Mouse (Mus musculus) lung, embryonic 15.5 days (tissue): ENCODE data around the gene Vmn1r124. TPM values are rescaled to one million over a fixed set of nuclear protein-coding genes. Genes with fewer than 3 reads are reported as not detected.
"Not testable (repeated sequence)": the region's sequence is repeated elsewhere in the genome, so short reads cannot be mapped to it uniquely, and the experiment has no call there.

ENCODE experiments used
- ATAC-seq: fragments of 200-750 bp; cut with Nextera tagmentation; 2 replicates; pipeline ENCODE4 v1.8.0; 2017; ENCODE audit warnings: moderate number of reproducible peaks, borderline replicate concordance; ENCODE audit not compliant: low FRiP score, low TSS enrichment; ENCODE audit errors: extremely low read depth
- H3K27ac ChIP-seq: fragments of 300-500 bp; sonication (generic); 2 replicates; pipeline ENCODE4 v1.5.1; 2015; ENCODE audit warnings: moderate library complexity, mild to moderate bottlenecking, inconsistent platforms
- H3K27me3 ChIP-seq: fragments of 300-500 bp; sonication (generic); 2 replicates; pipeline ENCODE4 v1.6.1; 2015; ENCODE audit warnings: inconsistent platforms
- H3K36me3 ChIP-seq: fragments of 300-500 bp; sonication (generic); 2 replicates; pipeline ENCODE4 v1.6.1; 2015; ENCODE audit warnings: inconsistent platforms
- H3K4me1 ChIP-seq: fragments of 300-500 bp; sonication (generic); 2 replicates; pipeline ENCODE4 v1.6.1; 2015; ENCODE audit warnings: inconsistent platforms
- H3K4me2 ChIP-seq: fragments of 300-500 bp; sonication (generic); 2 replicates; pipeline ENCODE4 v1.6.1; 2015; ENCODE audit warnings: inconsistent platforms, mild to moderate bottlenecking, moderate library complexity
- H3K4me3 ChIP-seq: fragments of 300-500 bp; sonication (generic); 2 replicates; pipeline ENCODE4 v1.5.1; 2015; ENCODE audit warnings: mild to moderate bottlenecking, inconsistent platforms
- H3K9ac ChIP-seq: fragments of 300-500 bp; sonication (generic); 2 replicates; pipeline ENCODE4 v1.6.1; 2015; ENCODE audit warnings: inconsistent platforms
- H3K9me3 ChIP-seq: fragments of 300-500 bp; sonication (generic); 2 replicates; pipeline ENCODE4 v1.6.1; 2016; ENCODE audit warnings: inconsistent platforms
- WGBS: fragments of 180-500 bp; shearing (Covaris S2); methylation state at CpG from one replicate; pipeline ENCODE4 v1.1.7; 2015; 5-methylcytosine and 5-hydroxymethylcytosine counted together
- polyA plus RNA-seq: library from polyadenylated mRNA; unstranded; fragments of >200 nt; fragmentation: Nextera tagmentation; extraction: Ambion mirVana; gene quantifications from 2 replicates; pipeline ENCODE4 v1.2.1, GENCODE M21; 2015

Vmn1r124 gene
- polyA plus RNA-seq = not detected in 2 replicates

DNA sequence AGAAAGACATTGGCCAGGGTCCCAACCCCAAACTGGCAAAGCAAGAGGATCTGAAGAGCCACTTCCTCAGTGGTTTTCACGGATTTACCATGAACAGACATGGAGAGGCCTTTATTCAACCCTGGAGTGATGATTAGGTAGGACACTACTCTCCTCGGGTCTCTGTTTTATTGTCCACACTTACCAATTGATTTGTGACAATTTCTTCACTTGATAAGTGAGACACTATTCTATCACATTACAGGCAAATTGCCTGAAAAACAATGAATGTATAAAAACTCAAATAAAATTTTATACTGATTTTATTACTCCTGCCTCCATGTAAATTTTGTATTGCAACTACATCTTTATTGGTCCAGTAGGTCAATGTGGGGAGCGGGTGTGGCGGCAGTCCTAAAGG, at the start of gene Vmn1r124:
Vmn1r124 (minus strand) TSS at position 101 of the 400 bp plus-strand sequence.
- WGBS = 70% methylated on average over 4 of the region's 4 CpGs
- H3K27ac ChIP-seq, H3K36me3 ChIP-seq, H3K27me3 ChIP-seq, ATAC-seq, H3K4me2 ChIP-seq, H3K9me3 ChIP-seq, H3K4me1 ChIP-seq, H3K9ac ChIP-seq, H3K4me3 ChIP-seq: not testable (repeated sequence)

- not testable (repeated sequence) for H3K36me3 ChIP-seq, H3K4me3 ChIP-seq, H3K4me2 ChIP-seq, H3K27ac ChIP-seq, ATAC-seq, H3K4me1 ChIP-seq, H3K9me3 ChIP-seq, H3K27me3 ChIP-seq, H3K9ac ChIP-seq
- no CpG with 5 or more reads among the region's 5 CpGs for WGBS
These were observed 41.0 kb upstream of the Vmn1r124 start, which contains the start of gene Vmn1r126 for GRCm38 (mm10) chr7:21301367-21301766. Gene Vmn1r126, minus strand, starts transcription at chr7:21301467.

GRCm38 (mm10) chr7:21271879-21272278, 11.5 kb upstream of the Vmn1r124 start, which contains the start of gene Vmn1r125:
Gene Vmn1r125, plus strand, starts transcription at chr7:21272179.
- 58% methylated on average over 3 of the region's 3 CpGs for WGBS
- H3K9ac ChIP-seq, H3K4me1 ChIP-seq, H3K4me3 ChIP-seq, H3K36me3 ChIP-seq, H3K27ac ChIP-seq, H3K9me3 ChIP-seq, H3K4me2 ChIP-seq, H3K27me3 ChIP-seq, ATAC-seq: not testable (repeated sequence)

Other genes starting within 250 kb of the Vmn1r124 start
- gene Vmn1r119, start 248.2 kb downstream of the Vmn1r124 start, polyA plus RNA-seq = not detected in 2 replicates
- not detected in 2 replicates for gene Vmn1r120, start 206.8 kb downstream of the Vmn1r124 start, polyA plus RNA-seq
- not detected in 2 replicates for gene Vmn1r121, start 162.1 kb downstream of the Vmn1r124 start, polyA plus RNA-seq
- gene Vmn1r122, start 126.5 kb downstream of the Vmn1r124 start, polyA plus RNA-seq = not detected in 2 replicates
- gene Vmn1r123, start 98.4 kb downstream of the Vmn1r124 start, polyA plus RNA-seq = not detected in 2 replicates
- not detected in 2 replicates for gene Gm5157, start 70.2 kb downstream of the Vmn1r124 start, polyA plus RNA-seq
- not detected in 2 replicates for gene Vmn1r125, start 11.6 kb upstream of the Vmn1r124 start, polyA plus RNA-seq
- not detected in 2 replicates for gene Vmn1r126, start 40.9 kb upstream of the Vmn1r124 start, polyA plus RNA-seq
- gene Vmn1r127, start 59.2 kb upstream of the Vmn1r124 start, polyA plus RNA-seq = not detected in 2 replicates
- not detected in 2 replicates for gene Vmn1r128, start 88.8 kb upstream of the Vmn1r124 start, polyA plus RNA-seq
- not detected in 2 replicates for gene Vmn1r129, start 100.7 kb upstream of the Vmn1r124 start, polyA plus RNA-seq
- gene Gm6882, start 172.1 kb upstream of the Vmn1r124 start, polyA plus RNA-seq = not detected in 2 replicates